Mouse (Mus musculus) ovary, postnatal 10 days (tissue): Measurements from ENCODE around the gene Cacna2d2.

ENCODE experiments used
- DNase-seq: peaks from one replicate; pipeline ENCODE4 v3.0.0; 2022; ENCODE audit warnings: low spot score

Cacna2d2 gene

DNA sequence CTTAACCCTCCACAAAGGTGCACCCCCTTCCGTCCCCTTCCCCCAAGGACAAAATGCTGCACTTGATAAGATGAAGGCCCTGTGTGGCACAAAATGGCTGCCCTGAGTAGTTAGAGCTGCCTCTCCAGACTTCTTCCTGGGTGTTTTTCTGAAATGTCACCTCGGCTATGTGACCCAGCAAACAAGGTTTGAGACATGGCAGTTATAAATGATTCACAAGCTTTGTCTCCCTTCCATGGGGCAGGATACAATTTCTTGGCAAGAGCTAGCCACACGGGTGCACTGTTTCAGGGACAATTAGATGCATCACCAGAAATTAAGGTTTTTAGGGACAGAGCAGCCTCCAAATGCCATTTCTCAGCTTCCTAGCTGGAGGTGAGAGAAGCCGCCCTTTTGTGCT, 141.0 kb downstream of the Cacna2d2 start:
- no peak for DNase-seq

DNA sequence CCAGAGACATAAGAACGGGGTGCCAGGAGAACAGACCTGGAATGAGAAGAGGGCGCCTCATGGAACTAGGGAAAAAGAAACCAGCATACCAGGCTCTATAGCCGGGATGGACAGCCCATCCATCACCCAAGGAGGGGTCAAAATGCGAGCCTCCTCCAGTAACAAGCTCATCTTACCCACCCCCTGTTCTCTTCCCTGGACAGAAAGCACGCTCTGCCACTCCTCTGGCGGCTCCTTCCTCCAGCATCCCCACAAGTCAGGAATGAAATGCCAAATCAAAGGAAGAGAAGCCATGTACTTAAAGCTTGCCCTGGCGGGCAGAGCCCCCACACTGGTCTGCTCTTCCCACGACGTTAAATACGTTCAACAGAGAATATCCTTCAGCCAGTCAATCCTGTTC, 141.6 kb downstream of the Cacna2d2 start:
- DNase-seq, result no peak

DNA sequence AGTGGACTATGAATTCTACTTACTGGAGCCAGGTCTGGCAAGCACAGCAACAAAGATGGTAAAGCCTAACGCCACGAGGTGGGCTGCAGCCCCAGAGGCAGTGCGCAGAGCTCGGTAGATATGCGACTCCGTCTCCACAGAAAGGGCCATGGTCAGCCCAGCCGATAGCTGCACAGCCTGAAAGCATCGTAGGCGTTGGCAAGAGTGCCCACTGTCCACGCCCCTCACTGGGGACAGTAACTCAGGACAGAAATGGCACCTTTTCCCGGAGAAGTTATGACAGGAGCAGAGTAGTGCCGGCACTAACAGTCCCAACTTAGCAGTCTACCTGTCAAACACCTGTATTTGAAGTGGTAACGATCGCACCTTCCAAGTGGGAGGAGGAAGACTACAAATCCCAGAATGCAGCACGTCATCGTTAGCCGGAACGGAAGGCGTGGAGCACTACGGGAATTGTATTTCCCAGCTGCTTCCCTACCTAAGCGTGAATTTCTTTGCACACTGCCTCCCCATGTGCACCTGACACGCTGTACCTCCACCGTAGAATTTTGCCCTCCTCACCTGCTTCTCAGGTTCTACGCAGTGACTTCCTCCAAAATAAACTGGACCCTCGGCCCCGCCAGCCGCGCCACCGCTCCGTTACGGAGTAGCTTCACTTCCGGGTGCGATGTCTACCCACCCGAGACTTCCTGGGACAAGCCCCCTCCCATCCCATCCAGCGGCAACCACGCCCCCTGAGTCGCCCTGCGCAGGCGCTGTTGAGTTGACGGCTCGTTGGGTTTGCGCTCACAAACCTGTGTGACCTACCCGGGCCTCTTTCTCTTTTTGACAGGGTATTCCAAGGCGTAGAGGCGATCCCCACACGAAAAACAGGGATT, 142.3 kb downstream of the Cacna2d2 start, which contains the start of the genes Cyb561d2 and Nprl2:
Cyb561d2 (minus strand) TSS at position 720 of the 878 bp plus-strand sequence.
Nprl2 (plus strand) TSS at position 753 of the 878 bp plus-strand sequence.
- DNase-seq, result peak; percentile 86

DNA sequence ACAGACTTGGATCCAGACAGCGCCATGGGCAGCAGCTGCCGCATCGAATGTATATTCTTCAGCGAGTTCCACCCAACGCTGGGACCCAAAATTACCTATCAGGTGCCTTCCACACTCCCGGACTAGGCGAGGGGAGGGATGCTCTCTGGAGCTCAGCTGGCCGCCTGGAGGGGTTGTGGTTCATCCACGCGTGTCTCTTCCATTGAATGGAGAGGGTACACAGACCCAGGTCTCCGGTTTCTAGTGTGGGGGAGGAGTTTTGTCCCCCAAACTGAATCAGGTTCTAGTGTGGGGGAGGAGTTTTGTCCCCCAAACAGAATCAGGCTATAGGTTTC, 142.9 kb downstream of the Cacna2d2 start:
- DNase-seq, result no peak

DNA sequence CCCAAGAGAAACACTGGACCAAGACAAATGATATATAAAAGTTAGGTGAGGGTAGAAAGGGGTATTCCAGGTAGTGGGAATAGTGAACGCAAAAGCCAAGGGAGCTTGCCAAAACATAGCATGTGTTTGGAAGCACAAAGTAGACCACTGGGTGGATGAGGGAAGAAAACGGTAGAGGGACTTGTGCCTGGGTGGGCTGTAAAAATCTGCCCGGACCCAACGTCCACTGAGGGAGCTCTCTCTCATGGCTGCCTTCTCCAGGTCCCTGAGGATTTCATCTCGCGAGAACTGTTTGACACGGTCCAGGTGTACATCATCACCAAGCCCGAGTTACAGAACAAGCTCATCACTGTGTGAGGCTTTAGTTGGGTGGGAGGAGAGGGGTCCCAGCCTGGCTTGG, 143.3 kb downstream of the Cacna2d2 start:
- DNase-seq, result no peak

DNA sequence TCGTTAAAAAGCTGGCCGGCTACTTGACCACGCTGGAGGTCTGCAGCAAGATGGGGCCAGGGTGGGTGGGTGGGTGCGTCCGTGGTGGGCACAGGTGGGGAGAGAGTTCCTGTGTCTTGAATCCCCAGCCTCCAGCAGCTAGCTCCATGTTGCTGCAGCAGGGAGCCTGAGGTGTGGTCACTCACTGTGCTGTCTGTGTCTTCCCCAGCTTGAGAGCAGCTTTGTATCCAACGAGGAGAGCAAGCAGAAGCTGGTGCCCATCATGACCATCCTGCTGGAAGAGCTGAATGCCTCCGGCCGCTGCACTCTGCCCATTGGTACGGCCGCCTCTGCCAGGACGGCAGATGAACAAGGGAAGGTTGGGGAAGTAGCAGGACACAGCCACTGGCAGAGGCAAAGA, 143.9 kb downstream of the Cacna2d2 start:
- no peak for DNase-seq

DNA sequence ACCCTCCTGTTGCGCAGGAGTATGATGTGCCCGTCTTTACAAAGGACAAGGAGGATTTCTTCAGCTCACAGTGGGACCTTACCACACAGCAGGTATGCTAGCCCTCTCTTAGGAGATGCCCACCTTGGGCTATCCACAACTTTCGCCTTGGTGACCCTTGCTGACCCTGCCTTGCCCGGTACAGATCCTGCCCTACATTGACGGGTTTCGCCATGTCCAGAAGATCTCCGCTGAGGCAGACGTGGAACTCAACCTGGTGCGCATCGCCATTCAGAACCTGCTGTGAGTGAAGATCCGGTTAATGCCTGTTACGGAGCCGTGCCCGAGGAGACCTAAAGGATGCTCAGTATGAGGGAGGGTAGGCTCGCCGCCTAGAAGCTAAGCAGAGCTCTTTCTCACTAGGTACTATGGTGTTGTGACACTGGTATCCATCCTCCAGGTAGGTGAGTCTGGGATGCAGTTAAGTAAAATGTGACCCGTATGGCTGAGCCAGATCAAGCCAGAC, 144.8 kb downstream of the Cacna2d2 start:
- no peak for DNase-seq

DNA sequence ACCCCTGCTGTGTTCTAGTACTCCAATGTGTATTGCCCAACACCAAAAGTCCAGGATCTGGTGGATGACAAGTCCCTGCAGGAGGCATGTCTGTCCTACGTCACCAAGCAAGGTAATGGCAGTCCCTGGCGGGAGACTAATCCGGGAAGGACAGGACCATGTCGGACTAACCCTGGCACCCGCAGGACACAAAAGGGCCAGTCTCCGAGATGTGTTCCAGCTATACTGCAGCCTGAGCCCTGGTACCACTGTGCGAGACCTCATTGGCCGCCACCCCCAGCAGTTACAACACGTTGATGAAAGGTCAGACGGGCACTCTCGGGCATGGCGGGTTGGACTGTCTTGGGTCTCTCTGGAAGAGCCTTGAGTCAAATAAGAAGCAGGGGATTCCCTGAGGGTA, 145.3 kb downstream of the Cacna2d2 start:
- DNase-seq, result no peak

DNA sequence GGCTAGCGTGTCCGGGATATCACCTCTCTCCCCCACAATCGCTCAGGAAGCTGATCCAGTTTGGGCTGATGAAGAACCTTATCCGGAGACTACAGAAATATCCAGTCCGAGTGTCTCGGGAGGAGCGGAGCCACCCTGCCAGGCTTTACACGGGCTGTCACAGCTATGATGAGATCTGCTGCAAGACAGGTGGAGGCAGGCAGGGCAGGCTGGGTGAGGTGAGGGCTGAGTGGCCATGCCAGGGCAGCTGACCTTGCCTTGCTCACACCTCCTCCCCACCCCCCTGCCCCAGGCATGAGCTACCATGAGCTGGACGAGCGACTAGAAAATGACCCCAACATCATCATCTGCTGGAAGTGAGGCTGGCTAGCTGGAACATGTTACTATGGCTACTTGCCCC, 145.8 kb downstream of the Cacna2d2 start:
- no peak for DNase-seq

DNA sequence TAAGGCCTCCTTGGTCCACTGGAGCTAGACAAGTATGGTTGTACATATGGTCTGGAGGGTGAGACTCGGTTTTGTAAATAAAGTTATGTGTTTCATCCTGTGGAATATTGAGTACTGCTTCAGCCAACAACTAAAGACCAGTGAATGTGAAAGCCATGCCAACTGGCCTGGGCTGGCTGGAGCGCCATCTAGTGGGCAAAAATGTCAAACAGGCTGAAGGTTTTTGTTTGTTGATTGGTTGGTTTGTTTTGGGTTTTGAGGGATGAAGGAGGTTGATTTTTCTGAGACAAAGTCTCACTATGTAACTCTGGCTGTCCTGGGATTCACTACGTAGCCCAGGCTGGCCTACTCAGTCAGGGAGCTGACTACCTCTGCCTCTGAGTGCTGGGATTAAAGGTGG, 146.2 kb downstream of the Cacna2d2 start:
- no peak for DNase-seq

DNA sequence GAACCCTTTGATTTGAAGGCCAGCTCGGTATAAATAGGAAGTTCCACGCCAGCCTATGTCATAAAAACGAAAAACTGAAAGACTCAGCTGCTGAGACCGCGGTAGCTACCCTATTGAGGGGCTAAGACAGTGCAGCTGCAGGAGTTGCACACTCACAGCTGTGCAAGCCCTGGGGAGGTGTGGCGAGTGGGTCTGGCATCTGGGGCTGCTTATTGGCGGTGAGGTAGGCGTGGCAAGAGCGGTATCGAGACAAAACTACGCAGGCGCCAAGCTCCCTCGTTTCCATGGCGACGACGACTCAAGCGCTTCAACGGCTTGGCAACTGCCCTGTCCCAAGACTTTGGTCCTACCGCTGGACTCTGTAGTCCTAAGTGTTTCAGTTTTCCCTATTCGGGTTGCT, 147.6 kb downstream of the Cacna2d2 start, which contains the start of gene Zmynd10:
Zmynd10 (plus strand) TSS at position 273 of the 400 bp plus-strand sequence.
- no peak for DNase-seq

DNA sequence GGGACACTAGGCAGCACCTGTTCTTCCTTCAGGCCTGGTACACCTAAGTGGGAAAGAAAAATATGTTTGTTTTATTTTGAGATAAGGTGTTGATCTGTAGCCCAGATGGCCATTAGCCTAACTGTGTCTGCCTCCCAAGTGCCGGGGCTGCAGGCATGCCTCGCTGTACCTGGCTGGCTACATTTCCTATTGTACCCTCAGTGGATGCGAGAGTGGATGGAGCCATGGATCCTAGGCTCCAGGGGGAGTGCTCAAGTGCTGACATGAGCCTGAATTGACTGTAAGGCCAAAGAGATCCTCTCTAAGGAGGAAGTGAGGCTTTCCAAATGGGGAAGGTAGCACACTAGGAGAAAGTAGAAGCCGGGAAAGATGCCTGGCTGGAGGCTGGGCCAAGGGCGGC, 148.5 kb downstream of the Cacna2d2 start:
- no peak for DNase-seq

DNA sequence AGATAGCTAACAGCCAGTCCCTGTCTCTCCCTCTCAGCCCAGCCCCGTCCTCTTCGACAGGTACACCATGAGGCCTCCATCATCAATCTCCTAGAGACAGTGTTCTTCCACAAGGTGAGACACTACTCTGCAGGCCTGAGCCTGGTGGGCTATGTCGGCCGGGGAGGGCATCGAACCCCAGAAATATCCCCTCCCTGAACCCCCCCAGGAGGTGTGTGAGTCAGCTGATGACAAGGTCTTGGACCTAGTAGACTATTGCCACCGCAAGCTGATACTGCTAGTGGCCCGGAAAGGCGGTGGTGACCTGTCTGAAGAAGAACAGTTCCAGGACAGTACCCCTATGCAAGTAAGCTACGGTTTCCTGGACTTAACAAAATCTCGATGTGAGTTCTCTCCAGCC, 149.4 kb downstream of the Cacna2d2 start:
- no peak for DNase-seq

DNA sequence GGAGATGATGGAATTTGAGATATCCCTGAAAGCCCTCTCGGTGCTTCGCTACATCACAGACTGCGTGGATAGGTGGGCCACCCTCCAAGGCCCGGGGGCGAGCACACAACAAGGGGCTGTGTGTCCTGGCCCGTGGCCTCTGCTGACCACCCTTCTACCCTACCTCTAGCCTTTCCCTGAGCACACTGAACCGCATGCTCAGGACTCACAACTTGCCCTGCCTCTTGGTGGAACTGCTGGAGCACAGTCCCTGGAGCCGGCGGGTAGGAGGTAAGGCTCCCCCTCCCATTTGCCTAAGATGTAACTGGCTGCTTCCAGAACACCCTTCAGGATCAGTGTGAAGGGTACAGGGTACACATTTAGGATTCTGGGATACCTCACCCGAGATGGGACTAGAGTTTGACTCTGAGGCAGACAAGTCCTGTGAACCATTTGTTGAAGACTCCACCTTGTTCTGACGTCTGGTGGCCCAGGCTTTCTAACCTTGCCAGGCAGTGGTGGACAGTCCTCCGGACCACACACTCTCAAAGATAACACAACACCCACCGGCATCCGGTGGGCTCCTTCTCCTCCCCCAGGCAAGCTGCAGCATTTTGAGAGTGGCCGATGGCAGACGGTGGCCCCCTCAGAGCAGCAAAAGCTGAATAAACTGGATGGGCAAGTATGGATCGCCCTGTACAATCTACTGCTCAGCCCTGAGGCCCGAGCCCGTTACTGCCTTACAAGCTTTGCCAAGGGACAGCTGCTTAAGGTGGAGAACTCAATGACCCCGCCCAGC, 150.1 kb downstream of the Cacna2d2 start:
- DNase-seq, result no peak

DNA sequence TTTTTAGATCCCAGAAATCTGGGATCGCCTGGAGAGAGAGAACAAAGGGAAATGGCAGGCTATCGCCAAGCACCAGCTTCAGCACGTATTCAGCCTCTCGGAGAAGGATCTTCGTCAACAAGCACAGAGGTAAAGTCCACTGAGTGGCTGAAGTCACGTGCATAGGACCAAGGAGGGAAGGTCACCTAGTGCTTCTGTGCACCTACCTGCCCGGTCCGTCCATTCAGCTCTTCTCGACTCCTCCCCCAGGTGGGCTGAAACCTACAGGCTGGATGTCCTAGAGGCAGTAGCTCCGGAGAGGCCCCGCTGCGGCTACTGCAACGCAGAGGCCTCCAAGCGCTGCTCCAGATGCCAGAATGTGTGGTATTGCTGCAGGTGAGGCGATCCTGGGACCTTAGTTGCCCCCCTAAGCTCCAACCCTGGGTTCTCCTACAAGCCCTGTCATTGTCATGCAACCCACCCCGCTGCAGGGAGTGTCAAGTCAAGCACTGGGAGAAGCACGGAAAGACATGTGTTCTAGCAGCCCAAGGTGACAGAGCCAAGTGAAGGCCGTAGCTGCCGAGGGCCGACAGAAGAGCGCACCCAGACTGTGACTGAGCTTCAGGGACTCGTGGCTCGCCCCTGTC, 151.2 kb downstream of the Cacna2d2 start:
- no peak for DNase-seq

DNA sequence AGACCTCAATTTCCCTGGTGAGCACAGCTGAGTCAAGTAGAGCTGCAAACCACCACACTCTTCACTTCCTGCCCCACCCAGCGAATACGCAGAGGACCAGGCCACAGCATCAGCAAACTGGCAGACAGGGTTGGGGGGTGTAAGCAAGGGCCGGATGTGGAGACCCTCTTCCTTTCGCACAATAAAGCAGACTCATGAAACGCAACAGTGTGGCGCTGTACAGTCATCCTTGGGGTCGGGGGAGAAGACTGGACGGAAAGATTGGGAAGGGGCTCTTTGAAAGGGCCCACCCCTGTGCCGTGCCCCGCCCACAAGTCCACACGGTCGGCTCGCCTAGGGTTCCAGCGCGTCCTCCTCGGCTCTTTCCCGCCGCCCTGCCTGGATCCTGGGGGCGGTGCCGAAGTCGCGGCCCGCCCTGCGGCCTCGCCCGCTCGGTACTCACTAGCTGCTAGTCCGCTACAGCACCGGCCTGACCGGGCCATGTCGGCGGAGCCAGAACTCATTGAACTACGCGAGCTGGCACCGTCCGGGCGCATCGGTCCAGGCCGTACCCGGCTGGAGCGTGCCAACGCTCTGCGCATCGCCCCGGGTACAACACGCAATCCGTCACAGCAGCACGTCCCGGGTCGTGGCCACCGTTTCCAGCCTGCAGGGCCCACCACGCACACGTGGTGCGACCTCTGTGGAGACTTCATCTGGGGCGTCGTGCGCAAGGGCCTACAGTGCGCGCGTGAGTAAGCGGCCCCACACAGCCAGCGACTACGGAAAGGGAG, 151.9 kb downstream of the Cacna2d2 start, which contains the start of gene Rassf1:
Rassf1 (plus strand) TSS at position 439 of the 773 bp plus-strand sequence.
- DNase-seq, result no peak

DNA sequence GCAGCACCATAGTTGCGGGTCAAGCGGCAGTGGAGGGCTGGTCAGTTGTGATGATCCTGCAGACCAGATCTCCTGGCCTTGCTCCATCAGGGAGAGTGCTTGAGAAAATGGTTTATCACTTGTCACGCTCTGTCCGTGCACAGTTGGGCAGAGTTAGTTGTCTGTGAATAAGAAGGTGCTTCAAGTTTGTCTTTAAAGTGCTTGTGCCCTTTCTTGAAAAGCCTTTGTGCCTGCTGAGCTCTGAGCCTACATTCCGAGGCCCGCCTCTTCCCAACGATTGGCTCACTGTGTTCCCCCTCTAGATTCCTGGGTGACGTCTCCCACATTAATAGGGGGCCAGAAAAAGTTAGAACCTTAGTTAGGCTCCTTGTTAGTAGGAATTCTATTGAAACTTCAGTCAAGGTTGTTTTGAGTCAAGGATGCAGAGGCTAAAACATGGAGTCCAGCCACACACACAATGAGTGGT, 152.5 kb downstream of the Cacna2d2 start:
- no peak for DNase-seq

DNA sequence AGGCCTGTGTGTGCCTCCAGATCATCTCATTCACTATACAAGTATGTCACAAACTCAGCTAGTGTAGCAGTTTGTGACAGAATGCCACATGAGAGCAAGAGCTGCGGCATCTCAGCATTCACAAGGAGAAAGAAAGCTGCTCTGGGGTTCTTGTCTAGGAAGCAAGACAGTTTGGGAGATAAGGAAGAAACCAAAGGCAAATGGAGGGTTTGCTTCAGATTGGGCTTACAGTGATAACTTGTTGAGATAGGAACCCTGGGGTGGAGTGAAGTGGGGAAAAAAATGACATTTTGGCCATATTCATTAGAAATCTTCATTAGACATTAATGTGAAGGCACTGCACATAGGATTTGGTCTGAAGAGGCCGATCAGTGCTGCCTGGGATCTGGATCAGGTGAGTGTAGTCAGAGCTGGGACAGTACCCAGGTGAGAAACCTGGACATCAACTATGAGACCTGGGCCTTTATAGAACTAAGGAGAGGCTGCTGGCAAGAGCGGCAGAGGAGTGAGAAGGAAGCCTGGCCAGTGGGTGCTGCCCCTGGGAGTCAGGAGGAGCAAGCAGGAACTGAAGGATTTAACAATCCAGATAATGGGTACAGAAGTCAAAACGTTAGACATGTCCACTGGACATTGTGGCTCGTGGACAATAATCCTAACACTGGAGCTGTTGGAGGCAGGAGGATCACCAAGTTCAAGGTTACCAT, 153.4 kb downstream of the Cacna2d2 start:
- DNase-seq, result no peak

DNA sequence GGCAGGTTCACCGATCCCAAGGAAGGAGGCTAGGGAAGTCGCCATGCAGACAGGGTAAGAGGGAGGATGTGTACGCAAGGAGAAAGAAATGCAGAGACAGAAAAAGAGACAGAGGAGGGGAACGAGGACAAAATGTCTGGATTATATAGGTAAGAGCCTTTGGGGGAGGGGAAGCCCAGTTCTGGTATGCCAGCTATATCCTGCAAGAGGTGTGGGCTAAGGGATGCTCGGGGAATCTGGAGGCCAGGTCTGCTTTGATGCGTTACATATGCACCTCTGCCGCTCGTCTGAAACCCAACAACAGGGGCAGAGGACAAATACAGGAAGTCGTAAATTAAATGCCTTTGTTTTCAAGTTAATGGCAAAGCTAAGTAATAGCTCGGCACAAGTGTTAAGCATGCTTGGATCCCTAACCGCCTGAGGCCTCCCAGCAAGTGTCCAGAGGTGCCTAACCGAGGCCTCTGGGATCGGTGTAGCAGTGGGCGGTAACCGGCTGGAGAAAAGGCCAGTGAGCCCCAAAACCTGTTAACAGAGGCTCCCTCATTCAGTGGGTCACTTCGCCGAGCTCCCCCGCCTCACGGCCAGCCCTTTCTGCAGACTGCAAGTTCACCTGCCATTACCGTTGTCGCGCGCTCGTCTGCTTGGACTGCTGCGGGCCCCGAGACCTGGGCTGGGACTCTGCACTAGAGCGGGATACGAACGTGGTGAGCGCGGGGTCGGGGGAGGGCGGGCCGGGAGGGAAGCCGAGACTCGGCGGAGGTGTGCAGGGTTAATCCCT, 154.3 kb downstream of the Cacna2d2 start:
- no peak for DNase-seq

DNA sequence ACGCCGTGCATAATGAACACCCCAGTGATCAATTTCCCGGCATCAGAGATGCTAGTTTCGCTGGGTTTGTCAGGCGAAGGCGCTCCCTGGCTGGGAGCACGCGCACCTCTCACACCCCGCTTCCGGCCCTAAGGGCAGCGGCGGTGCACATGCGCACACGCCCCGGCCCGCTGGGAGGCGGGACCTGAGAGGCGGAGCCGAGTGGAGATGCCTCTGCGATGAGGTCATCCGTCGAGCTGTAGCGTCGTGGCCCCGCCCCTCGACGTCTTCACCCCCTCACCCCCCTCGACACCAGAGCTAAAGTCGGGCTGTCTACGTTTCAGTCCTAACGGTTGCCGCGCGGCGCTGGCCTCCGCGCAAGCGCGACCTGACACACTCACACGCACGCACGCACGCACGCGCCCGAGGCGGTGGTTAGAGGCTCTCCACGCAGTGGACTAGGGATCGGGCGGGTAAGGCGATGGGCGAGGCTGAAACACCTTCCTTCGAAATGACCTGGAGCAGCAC, 155.0 kb downstream of the Cacna2d2 start:
- DNase-seq, result peak; percentile 90
